Mouse (Mus musculus): Measurements from ENCODE around the gene Rhox7a.
"Not testable (repeated sequence)": the region's sequence is repeated elsewhere in the genome, so short reads cannot be mapped to it uniquely, and the experiment has no call there.

Gene Rhox7a

DNA sequence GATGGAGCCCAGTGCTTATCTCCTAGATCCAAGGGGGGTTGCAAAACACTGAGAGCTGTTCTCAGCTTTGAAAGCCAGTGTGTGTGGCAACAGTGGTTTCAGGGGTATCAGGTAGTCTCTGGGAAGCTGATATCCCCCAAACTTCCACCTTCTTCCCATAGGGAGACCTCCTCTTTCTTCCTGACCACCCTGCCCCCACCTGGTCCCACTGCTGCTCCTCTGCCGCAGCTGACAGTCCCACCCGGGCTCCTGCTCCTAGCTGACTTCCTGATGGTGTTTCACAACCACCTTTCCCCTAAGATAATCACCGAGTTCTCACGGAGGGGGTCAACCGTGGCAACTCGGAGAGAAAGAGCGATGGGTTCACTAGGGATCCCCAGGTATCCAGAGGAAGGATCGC is at the start of gene Rhox7a:
Gene Rhox7a (plus strand): TSS at position 301 of the 400 bp plus-strand sequence.
- not testable (repeated sequence) for DNase-seq (ENCODE audit: low spot score)

DNA sequence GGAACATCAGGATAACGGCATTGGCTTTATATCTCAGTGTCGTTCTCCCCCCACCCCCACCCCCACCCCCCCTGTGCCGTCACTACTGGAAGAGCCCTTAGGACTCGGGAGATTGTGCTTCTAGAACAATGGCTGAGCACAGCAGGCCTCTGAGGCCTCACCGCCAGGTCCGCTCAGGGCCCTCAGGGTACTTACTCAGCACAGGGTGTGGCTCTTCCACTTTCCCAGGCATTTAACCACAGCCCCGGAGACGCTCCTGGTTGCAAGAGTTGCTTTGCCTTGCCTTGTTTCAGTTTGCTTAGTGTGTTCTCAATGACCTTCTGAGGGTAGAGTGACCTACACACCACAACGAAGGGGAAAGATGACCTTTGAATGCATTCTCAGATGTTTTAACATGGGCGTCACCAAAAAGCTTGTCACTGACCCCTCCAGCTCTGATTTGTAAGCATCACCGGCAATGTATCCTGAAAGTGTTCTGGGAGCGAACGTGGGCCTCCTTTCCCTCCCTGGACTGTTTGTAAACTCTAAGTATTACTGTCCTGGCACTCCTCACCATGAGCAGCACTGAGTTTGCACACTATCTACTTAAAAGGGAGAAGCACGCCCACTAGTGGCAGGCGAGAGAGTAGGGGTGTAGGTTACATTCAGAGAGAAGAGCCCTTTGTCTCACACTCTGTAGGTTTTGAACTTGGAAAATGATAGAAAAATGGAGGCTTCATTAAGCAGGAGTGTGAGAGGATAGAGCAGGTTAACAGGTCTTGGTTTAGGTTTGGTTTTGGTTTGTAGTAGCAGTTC is 24.0 kb upstream of the Rhox7a start:
- DNase-seq (ENCODE audit: low spot score): no peak

DNA sequence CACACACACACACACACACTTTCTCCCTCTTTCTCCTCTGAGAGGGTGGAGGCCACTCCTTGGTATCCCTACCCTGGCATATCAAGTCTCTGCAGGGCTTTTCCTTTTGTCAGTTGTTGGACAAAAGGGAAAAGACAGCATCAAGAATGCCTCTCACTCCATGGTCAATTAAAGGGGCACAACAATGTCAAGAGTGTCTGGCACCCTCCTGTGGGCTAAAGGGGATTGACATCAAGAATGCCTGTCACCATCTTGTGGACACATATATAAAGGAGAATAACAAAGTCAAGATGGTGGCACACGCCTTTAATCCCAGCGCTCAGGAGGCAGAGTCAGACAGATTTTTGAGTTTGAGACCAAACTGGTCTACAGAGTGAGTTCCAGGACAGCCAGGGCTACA is 22.1 kb upstream of the Rhox7a start:
- no peak for DNase-seq (ENCODE audit: low spot score)

DNA sequence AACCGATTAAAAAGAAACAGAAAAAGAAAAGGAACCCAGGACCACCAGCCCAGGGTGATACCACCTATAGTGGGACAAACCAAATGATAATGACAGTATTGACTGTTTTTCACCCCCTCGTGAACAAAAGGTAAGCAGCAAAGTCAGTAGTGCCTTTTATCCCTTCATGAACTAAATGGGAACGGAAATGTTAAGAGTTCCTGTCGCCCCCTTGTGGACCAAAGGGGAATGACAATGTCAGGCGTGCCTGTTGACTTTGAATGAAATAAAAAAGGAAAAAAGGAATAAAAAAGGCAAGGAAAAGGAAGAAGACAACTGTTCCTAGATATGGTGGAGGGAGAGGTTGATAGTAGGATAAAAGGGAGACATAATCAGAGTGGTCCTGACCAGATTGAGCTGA is 20.3 kb upstream of the Rhox7a start:
- DNase-seq (ENCODE audit: low spot score): peak; percentile 13

DNA sequence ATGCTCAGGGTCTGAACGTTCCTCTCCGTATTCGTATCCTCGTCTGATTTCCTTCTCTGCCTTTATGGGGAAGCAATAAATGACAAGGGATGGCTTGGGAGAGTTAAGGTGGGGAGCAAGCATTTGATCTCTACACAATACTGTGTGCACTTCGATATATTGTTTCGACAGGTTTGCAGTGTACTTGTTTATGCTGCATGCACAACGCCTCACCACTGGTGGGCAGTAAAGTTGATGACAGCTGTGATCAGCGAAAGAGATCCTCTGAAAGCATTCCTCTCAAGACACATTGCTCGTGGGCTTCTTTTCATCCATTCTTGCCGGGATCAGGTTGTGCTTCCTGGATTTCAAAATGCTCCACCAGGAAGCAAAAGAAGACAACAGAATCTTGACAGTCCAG is 15.8 kb upstream of the Rhox7a start:
- no peak for DNase-seq (ENCODE audit: low spot score)

DNA sequence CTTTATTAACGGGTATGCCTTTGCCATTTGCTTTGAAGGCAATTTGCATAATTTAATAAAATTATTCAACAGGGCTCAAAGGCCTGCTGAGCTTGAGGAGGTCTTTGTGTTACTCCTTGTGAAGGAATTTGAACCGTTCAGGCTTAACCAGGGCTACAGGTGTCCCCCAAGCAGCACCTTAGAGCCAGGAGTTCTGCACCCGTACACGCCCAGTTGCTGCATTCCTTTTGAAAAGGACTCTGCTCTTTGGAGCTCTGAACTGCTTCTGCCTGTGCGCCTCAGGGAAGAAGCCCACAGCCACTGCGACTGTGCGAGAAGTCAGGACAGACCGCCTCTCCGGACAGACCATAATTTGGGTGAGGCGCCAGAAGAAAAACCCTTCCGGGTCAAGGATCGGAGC is 4.9 kb upstream of the Rhox7a start, which contains the start of gene Rhox6:
Gene Rhox6 (plus strand): TSS at position 301 of the 400 bp plus-strand sequence.
- DNase-seq (ENCODE audit: low spot score): not testable (repeated sequence)

DNA sequence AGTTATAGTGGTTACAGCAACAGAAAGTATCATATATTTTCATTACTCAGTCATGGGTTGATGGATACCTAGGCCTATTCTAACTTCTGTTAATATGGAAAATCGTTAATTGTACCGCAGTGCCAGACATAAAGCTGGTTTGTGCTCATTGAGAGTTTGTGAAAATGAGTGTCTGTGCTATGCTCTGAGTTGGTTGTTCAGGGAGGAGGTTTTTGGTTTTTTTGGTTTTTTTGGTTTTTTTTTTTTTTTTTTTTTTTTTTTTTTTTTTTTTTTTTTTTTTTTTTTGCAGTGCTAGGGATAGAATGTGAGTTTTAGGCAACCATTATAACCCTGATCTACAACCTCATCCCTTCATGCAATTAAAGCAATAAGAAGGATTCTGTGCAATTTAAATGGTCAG is 40.2 kb downstream of the Rhox7a start:
- no peak for DNase-seq (ENCODE audit: low spot score)

DNA sequence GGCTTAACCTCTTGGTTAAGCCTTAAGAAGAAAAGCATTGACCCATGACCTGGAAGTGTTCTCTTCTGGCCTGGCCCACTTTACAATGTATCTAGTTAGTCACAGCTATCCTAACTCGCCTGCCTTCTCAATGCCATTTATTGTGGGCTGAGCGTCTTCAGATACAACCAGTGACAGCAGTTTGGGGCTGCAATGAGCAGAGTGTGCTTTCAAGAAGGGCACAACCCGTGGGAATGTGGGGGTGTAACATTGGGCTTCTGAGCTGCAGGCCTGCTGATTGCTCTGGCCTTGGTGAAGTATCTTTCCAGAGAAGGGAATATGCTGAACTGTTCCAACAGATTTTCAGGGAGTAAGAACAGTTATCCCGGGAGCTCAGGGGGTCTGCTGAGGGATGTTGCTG is 47.4 kb downstream of the Rhox7a start, which contains the start of gene Rhox8:
Gene Rhox8 (minus strand): TSS at position 101 of the 400 bp plus-strand sequence.
- no peak for DNase-seq (ENCODE audit: low spot score)
